Mouse (Mus musculus) urinary bladder, adult 18-20 months (tissue): ENCODE measurements around the gene A430005L14Rik.
"Not testable (repeated sequence)": the region's sequence is repeated elsewhere in the genome, so short reads cannot be mapped to it uniquely, and the experiment has no call there.

ENCODE experiments used
- DNase-seq, 2 experiments: peaks; one replicate each; pipeline ENCODE4 v3.0.0; 2022; ENCODE audit warnings: low spot score in 2 of 2, mixed read lengths in 2 of 2

A430005L14Rik gene

GRCm38 (mm10) chr4:153956569-153957405 is at the start of gene A430005L14Rik:
Gene A430005L14Rik (plus strand): TSS chr4:153957237.
- peak; percentile 90 to 95 for DNase-seq

DNA sequence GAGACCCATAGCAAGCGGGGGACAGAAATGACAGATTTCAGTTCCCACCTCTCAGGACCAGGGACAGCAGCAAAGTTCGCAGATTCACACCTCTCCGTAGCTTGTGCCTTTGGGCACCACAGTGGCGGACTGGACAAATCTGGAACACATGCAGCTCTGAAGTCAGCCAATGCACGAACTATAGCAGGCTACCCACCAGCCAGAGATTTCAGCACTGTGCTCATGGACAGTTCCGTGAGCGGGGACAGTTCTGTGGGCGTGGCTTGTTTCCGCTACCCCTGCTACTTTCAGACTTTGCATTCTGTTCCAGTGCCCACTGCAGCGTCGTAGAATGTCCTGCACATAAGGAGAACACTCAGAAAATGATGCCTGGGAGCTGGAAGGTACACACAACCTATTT is 49.5 kb upstream of the A430005L14Rik start:
- no peak for DNase-seq

GRCm38 (mm10) chr4:153913635-153914034 is 43.4 kb upstream of the A430005L14Rik start:
- DNase-seq = no peak

GRCm38 (mm10) chr4:153917773-153918500 is 39.1 kb upstream of the A430005L14Rik start:
- no peak for DNase-seq

GRCm38 (mm10) chr4:153920517-153921233 is 36.4 kb upstream of the A430005L14Rik start:
- DNase-seq = no peak

DNA sequence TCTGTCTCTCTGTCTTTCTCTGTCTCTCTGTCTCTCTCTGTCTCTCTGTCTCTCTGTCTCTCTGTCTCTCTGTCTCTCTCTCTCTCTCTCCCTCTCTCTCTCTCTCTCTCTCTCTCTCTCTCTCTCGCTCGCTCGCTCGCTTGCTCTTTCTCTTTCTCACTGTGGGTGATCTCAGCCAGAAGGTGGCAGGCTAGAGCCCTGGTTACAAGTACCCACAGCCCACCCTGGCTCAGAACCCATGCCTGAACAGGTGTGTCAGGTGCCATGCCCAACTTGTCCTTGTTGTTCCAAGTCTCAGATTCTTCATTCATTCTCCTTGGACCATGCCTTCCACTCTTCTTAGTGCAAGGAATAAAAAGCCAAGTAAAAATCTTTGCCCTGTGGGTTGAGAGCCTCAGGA is 34.9 kb upstream of the A430005L14Rik start:
- DNase-seq = not testable (repeated sequence)

GRCm38 (mm10) chr4:153928772-153929299 is 28.2 kb upstream of the A430005L14Rik start:
- no peak for DNase-seq

DNA sequence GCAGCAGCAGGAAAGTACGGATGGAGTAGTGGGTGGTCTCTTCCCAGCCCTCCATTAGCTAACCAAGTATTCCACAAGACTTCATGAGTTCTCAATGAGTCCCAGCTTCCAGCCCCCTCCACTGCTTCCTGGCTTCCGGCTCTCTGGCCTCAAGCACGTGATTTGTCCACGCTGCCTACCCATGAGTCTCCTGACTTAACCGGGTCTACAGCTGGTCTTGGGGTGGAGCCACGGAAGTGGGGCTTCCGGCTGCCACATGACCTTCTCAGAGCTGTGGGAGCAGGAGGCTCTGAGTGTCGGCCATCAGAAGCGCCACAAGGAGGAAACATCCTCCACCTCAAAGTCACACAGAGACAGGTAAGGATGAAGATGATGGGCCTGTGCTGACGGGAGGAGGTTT is 27.6 kb upstream of the A430005L14Rik start:
- DNase-seq = no peak

GRCm38 (mm10) chr4:153929921-153930320 is 27.1 kb upstream of the A430005L14Rik start:
- DNase-seq = no peak

DNA sequence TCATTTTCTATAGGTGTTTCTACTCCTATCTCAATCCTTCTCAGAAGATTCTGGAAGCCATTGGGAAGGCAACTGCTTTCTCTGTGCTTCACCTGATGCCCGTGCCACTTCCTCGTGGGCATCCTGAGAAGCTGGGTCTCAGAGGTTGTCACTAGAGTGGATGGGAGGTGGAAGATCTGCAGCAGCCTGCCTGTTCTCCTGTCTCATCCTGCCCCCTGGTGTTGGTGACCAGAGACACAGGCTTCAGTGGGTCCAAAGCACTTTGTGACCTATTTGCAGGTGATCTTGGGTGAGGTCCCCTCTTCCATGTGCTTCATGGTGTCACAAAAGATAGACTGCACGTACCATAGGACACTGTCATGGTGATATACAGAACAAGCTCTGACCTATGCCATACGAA is 13.8 kb upstream of the A430005L14Rik start:
- peak in 1 of 2 experiments; percentile 18 for DNase-seq

DNA sequence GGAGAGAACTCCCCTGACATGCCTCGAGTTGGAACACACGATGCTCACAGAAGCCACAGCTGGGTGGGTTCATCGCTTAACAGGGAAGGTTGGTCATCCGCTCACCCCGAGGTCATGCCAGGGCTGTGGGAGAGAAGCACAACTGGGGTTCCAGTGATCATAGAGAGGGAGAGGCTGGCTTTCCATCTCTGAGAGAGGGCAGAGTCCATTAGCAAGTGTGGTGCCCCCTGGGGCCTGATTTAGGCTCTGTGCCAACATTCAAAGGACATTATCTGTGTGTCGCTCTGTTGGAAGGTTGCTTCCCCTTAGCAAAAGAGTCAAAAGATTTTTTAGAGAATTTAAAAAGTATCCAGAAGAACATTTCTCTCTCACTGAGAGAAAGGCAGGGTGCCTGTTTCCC is 12.8 kb upstream of the A430005L14Rik start:
- no peak for DNase-seq

- no peak for DNase-seq
Measured at GRCm38 (mm10) chr4:153945741-153946140, 11.3 kb upstream of the A430005L14Rik start.

DNA sequence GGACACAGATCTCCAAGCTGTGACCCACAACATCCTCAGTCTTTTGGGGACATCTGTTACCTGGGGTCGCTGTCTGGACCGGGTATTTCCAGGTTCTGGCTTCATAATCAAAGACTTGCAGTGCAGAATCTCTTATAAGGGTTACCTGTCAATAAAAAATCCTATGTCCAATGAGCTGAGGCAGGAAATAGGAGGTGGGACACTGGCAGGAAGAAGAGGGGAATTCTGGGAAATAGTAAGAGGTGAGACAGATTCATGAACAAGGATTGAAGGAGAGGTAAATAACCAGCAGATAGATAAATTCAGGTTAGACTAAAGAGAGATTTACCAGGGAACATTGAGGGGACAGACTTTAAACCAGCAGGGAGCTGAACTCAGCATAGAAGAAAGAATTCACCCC is 6.7 kb upstream of the A430005L14Rik start:
- no peak for DNase-seq

DNA sequence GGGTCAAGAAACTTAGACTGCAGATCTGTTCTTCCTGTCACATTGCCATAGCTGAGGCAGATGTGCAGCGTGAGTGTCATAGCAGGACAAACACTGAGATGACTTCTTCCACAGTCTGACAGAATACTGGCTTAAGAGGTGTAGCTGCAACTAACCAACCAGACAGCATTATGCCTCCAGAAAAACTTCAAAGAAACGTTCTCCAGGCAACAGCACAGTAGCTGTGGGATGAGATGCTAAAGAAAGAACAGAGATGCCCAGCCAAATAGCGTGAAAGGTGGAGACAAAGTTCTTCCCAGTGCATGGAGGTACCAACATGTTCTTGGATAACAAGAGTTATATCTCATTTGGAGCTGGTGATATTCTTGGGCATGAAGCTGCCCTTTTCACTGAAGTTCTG is 5.9 kb upstream of the A430005L14Rik start:
- no peak for DNase-seq

- no peak for DNase-seq
Measured at GRCm38 (mm10) chr4:153951692-153952091, 5.3 kb upstream of the A430005L14Rik start.

DNA sequence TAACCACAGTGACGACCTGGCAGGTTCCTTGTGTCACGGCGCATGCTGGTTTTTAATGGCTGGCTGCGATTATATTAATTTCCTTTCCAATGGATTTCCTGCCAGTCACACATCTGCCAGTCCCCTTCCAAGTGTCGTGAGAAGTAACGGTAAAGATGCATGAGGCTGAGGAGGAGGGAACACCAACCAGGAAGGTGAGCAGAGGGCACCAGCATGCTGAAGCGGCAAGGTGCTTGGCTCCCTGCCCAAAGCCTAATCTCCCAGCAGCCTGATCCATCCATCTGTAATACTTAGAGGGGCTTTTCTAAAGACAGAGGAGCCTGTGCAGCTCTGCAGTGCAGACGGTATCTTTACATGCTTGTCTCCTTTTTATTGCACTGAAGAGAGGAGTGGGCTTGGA is 1.4 kb upstream of the A430005L14Rik start:
- no peak for DNase-seq

DNA sequence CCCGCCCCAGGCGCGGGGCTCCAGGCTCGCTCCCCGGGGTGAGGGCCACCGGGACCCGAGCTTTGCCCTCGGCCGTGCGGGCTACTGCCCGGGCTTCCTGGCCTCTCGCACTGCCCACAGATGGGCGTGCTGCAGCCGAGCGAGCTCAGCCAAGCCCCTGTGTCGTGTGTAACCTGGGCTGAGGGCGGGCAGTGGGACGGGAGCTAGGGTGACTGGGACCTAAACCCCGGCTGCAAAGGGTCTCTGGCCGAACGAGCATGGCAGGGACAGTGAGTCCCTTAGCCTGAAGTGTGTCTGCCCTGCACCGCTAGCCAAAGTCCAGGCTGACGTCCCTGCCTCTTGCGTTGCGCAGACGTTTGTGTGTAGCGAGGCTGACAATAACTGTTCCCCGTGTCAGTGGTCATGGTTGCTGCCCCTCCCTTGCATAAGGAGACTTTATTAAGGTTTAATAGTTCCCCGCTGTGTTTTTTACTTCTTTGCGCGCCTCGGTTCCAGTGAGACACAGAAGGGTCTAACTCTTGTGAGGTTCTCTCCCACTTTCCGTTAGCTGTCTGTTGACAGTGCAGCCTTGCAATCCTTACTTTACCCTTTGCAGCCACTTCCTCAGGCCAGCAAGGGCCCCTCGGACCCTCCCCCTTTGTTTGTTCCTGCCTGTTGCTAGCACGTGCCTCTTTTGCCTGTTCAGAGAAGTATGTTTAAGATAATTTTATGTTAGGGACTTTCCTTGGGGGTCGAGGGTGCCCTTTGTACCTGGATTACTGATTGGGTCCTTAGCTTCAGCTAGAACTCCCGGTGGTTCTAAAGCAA is 610 bp downstream of the A430005L14Rik start:
- no peak for DNase-seq

DNA sequence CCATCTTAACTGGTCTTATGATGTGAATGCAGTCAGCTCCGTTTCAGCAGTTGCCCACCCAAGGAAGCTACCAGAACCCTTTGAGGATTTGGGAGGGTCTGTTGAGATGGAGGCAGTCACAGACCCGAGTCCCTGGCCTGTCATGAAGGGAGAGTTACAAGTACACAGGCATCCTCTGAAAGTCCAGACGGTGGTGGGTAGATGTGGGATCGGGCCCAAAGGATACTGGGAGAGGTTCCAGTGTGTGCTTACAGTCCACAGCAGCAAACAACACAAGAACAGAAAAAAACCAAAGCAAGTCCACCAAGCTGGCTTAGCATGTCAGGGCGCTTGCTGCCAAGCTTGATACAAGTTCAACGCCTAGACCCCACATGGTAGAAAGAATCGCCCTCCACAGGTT is 5.6 kb downstream of the A430005L14Rik start:
- no peak for DNase-seq

DNA sequence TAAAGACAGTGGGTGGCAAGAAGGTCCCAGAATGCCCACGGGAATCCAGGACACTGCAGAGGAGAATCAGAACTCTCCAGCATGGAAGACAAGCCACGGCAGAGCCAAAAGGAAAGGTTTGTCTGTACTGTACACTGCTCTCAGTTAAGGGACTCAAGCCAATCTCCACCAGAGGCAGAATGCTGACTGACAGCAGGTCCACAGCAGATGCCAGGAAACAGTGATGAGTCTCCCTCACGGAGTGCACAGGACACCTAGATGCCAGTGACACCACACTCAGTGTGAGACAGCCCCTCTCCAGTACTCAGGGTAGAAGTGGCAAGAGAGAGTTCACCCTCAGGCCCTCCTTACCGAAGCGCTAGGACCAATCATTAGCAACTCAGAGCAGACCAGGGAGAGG is 9.6 kb downstream of the A430005L14Rik start:
- DNase-seq = no peak

DNA sequence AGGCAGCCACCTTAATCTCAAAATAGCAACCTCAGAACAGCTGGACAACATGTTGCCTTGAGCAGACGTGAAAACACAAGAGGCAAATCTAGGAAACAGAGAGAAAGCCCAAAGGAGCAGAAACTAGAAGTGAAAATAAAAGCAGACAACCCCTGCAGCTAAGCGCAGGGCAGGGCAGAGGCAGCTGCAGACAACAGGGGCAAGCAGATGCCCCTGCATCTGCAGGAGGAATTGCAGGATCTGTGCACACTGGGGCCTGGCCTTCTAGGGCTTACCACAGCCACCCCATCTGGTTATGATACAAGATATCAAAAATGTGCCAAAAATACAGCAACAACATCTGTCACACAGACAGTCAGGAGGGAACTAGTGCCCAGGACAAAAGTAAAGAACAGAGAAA is 10.5 kb downstream of the A430005L14Rik start:
- DNase-seq = no peak

DNA sequence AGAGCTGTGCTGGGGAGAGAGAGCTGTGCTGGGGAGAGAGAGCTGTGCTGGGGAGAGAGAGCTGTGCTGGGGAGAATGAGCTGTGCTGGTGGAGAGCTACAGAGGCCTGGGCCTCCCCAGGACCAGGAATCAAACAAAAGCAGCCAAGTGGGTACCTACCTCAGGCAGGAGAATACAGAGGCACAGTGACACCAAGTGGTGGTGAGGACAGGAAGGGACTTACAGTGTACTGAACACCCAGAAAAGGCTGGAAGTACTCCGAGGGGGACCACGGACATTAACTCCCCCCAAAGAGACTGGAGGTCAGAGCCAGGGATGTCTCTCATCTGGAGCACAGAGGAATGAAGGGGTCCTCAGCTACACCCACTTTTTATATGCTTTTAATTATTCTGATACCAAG is 11.0 kb downstream of the A430005L14Rik start:
- DNase-seq = no peak
